In the genomic region with DNA sequence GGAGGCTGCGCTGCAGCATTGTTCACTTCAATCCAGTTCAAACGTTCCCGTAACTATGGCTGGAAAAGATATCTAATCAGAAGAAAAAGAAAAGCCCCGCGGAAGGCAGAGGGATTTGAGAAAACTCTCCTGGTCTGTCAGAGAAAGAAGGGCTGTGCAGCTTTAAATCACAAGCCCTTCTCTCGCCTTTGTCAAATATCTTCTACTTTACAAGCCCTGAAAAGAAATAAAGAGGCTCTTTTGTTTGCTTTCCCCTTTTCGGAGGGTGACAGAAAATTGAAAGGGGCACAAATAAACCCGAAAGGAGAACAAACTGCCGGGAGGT, we compare ENCODE assay signal across 8 mouse cellular contexts.
A peak's percentile ranks its signal among the peaks of the same experiment; 100 is the strongest.
DNase-seq lines count a peak whose midpoint lies in the region; ATAC-seq and TF ChIP-seq lines count a peak whose summit lies in the region.

No protein-coding gene starts in this region.

- no peak for ATAC-seq in kidney, embryonic 16.5 days (ENCODE audit: low FRiP score, low TSS enrichment)
- ATAC-seq in hindbrain, embryonic 15.5 days (ENCODE audit: low FRiP score, low read depth), result no peak
- no peak for ATAC-seq in midbrain, postnatal 0 days (ENCODE audit: low FRiP score)

- H3K27me3 ChIP-seq in kidney, embryonic 16.5 days (ENCODE audit: insufficient read depth, low read length), result no peaks in the 10 kb centered on the region
- no peaks in the 10 kb centered on the region for H3K27me3 ChIP-seq in hindbrain, embryonic 15.5 days
- no peaks in the 10 kb centered on the region for H3K27me3 ChIP-seq in midbrain, postnatal 0 days (ENCODE audit: insufficient read depth, low read length)

- TF ChIP-seq CTCF in midbrain, postnatal 0 days (IDR thresholded peaks at IDR 0.05), result no peak

- no peaks in the 10 kb centered on the region for H3K36me3 ChIP-seq in kidney, embryonic 16.5 days (ENCODE audit: insufficient read depth, low read length)
- H3K36me3 ChIP-seq in hindbrain, embryonic 15.5 days, result no peaks in the 10 kb centered on the region
- H3K36me3 ChIP-seq in midbrain, postnatal 0 days (ENCODE audit: insufficient read depth, low read length), result no peaks in the 10 kb centered on the region

- H3K4me3 ChIP-seq in kidney, embryonic 16.5 days (ENCODE audit: low read length), result peak overlapping the region; percentile 94
- H3K4me3 ChIP-seq in hindbrain, embryonic 15.5 days, result peak overlapping the region; percentile 96
- peak overlapping the region; percentile 86 for H3K4me3 ChIP-seq in midbrain, postnatal 0 days (ENCODE audit: low read depth, low read length)

- H3K9ac ChIP-seq in kidney, embryonic 16.5 days (replicated peaks; ENCODE audit: low read length), result peak overlapping the region; percentile 91
- peak overlapping the region; percentile 89 for H3K9ac ChIP-seq in hindbrain, embryonic 15.5 days
- H3K9ac ChIP-seq in midbrain, postnatal 0 days (replicated peaks; ENCODE audit: low read length, poor library complexity, severe bottlenecking), result peak overlapping the region; percentile 88

- H3K9me3 ChIP-seq in kidney, embryonic 16.5 days (ENCODE audit: low read length), result no peaks in the 10 kb centered on the region
- no peaks in the 10 kb centered on the region for H3K9me3 ChIP-seq in hindbrain, embryonic 15.5 days
- no peaks in the 10 kb centered on the region for H3K9me3 ChIP-seq in midbrain, postnatal 0 days (ENCODE audit: low read length)

- under 1% methylated on average over 9 of the region's 9 CpGs for WGBS in kidney, embryonic 16.5 days
- WGBS in hindbrain, embryonic 15.5 days, result 0% methylated on average over 9 of the region's 9 CpGs
- under 1% methylated on average over 9 of the region's 9 CpGs for WGBS in midbrain, postnatal 0 days

- peak overlapping the region; percentile 70 for H3K4me2 ChIP-seq in kidney, embryonic 16.5 days (replicated peaks; ENCODE audit: low read depth, low read length)
- peak overlapping the region; percentile 71 for H3K4me2 ChIP-seq in hindbrain, embryonic 15.5 days
- peak overlapping the region; percentile 64 for H3K4me2 ChIP-seq in midbrain, postnatal 0 days (ENCODE audit: low read depth, low read length, poor library complexity, severe bottlenecking)

- H3K4me1 ChIP-seq in kidney, embryonic 16.5 days (ENCODE audit: insufficient read depth, low read length), result peaks cover 34% of the 10 kb centered on the region
- peaks cover 40% of the 10 kb centered on the region for H3K4me1 ChIP-seq in hindbrain, embryonic 15.5 days (replicated peaks)
- H3K4me1 ChIP-seq in midbrain, postnatal 0 days (ENCODE audit: insufficient read depth, low read length), result 0 out of 2 replicates have a peak, but pooled peaks cover 9% of the 10 kb centered on the region

- peak overlapping the region; percentile 93 for H3K27ac ChIP-seq in kidney, embryonic 16.5 days (ENCODE audit: low read length)
- H3K27ac ChIP-seq in hindbrain, embryonic 15.5 days (replicated peaks), result peak overlapping the region; percentile 93
- H3K27ac ChIP-seq in midbrain, postnatal 0 days (ENCODE audit: low read depth, low read length), result peak overlapping the region; percentile 90

- DNase-seq in kidney, postnatal 25 days, result no peak
- DNase-seq in brain, adult 2 months (ENCODE audit: low read depth, low spot score), result peak; percentile 29
- peak; percentile 31 for DNase-seq in midbrain, postnatal 0 days (ENCODE audit: low spot score)
- no peak for DNase-seq in left cerebral cortex, adult 18-20 months (ENCODE audit: low spot score in 2 of 2)
- no peak for DNase-seq in layer of hippocampus, postnatal 36 days
- no peak for DNase-seq in layer of hippocampus, postnatal 25 days (ENCODE audit: extremely low spot score in 1 of 2, low spot score in 1 of 2)

Comparison
In these comparisons a context has a peak if more than half of its experiments do, and no peak if none do; other contexts are left out.
1. DNase-seq: peak in brain, adult 2 months (single experiment) and midbrain, postnatal 0 days (single experiment); none in kidney, postnatal 25 days (0 of 2), left cerebral cortex, adult 18-20 months (0 of 2), layer of hippocampus, postnatal 36 days (0 of 2) and layer of hippocampus, postnatal 25 days (0 of 2).
2. Peak in every context shown above with its lines, with median percentiles within 50 percentile points of each other: H3K27ac ChIP-seq, H3K4me2 ChIP-seq, H3K4me3 ChIP-seq and H3K9ac ChIP-seq.